ENCODE assay signal across 14 mouse cellular contexts in genomic region chr12:85462802-85463201, GRCm38 (mm10). TPM values are rescaled to one million over a fixed set of nuclear protein-coding genes. Genes with fewer than 3 reads are reported as not detected.
DNase-seq lines count a peak whose midpoint lies in the region; ATAC-seq and TF ChIP-seq lines count a peak whose summit lies in the region.
"Had no signal": no experiment of that assay in that cellular context is flagged by ENCODE, and none has a peak within 500 bp of the region (broad histone marks: within the 10 kb centered on the region; RNA-seq: fewer than 3 reads in every experiment).

No protein-coding gene starts in this region.

- no peaks in the 10 kb centered on the region for H3K27me3 ChIP-seq in heart, adult 2 months (ENCODE audit: control insufficient read depth, insufficient read depth, low read length)
- H3K27me3 ChIP-seq in stomach, embryonic 15.5 days (replicated peaks) = no peaks in the 10 kb centered on the region

- WGBS in heart, adult 2 months = 27% methylated on average over 7 of the region's 7 CpGs
- 43% methylated on average over 7 of the region's 7 CpGs for WGBS in stomach, embryonic 15.5 days

- DNase-seq in heart, adult 2 months = peak in 1 of 2 experiments; percentile 19
- DNase-seq in heart, postnatal 4 days = no peak
- DNase-seq in kidney, postnatal 36 days = peak; percentile 21 to 37
- DNase-seq in kidney, postnatal 4 days = no peak
- no peak for DNase-seq in spleen, postnatal 4 days (ENCODE audit: low spot score in 2 of 2)
- DNase-seq in yolk sac, embryonic 10.5 days (ENCODE audit: low spot score) = no peak
- DNase-seq: B cell, adult 2 months; cerebellum, adult 9-11 months; liver, embryonic 13.5 days; spleen, adult 18-20 months had no signal

- H3K4me1 ChIP-seq in heart, adult 2 months (ENCODE audit: control insufficient read depth, insufficient read depth, low read length) = peaks cover 11% of the 10 kb centered on the region
- H3K4me1 ChIP-seq in stomach, embryonic 15.5 days = peaks cover 32% of the 10 kb centered on the region
- H3K4me1 ChIP-seq: liver, embryonic 13.5 days had no signal

- H3K79me2 ChIP-seq in heart, adult 2 months (replicated peaks; ENCODE audit: control insufficient read depth, insufficient read depth, low read length) = no peaks in the 10 kb centered on the region

- H3K27ac ChIP-seq in heart, adult 2 months = peak overlapping the region; percentile 67
- peak overlapping the region; percentile 40; the same call in 1 of the 2 replicates for H3K27ac ChIP-seq in stomach, embryonic 15.5 days
- H3K27ac ChIP-seq: liver, embryonic 13.5 days had no signal

- no peak overlapping the region for H3K4me3 ChIP-seq in heart, adult 2 months
- H3K4me3 ChIP-seq in stomach, embryonic 15.5 days (replicated peaks) = no peak overlapping the region
- H3K4me3 ChIP-seq: liver, embryonic 13.5 days had no signal

- H3K4me2 ChIP-seq in stomach, embryonic 15.5 days = no peak overlapping the region
- H3K4me2 ChIP-seq: liver, embryonic 13.5 days; midbrain, embryonic 11.5 days had no signal

- TF ChIP-seq CTCF in heart, adult 2 months (IDR thresholded peaks at IDR 0.05) = no peak

- no peaks in the 10 kb centered on the region for H3K9me3 ChIP-seq in stomach, embryonic 15.5 days
- H3K9me3 ChIP-seq: G1E; liver, embryonic 13.5 days had no signal

- 0 out of 2 replicates have a peak overlapping the region, but pooled peaks have one; percentile 28 for H3K9ac ChIP-seq in heart, adult 2 months (ENCODE audit: low read depth, low read length)
- no peak overlapping the region for H3K9ac ChIP-seq in stomach, embryonic 15.5 days
- H3K9ac ChIP-seq: liver, embryonic 13.5 days had no signal

- TF ChIP-seq EP300 in heart, adult 2 months (IDR thresholded peaks at IDR 0.05; ENCODE audit: insufficient read depth, low read depth, low read length) = no peak

- H3K36me3 ChIP-seq in heart, adult 2 months (ENCODE audit: control insufficient read depth, insufficient read depth, low read length) = no peaks in the 10 kb centered on the region
- no peaks in the 10 kb centered on the region for H3K36me3 ChIP-seq in stomach, embryonic 15.5 days
- H3K36me3 ChIP-seq: G1E; liver, embryonic 13.5 days had no signal

- intact Hi-C loops in heart, adult 2 months (cut with DNase I) = no loop called here

- peak; percentile 30; the same call in 1 of the 2 replicates for TF ChIP-seq POLR2A in heart, adult 2 months (IDR thresholded peaks at IDR 0.05; ENCODE audit: insufficient read depth, low read depth, low read length)

- ATAC-seq in granulocyte monocyte progenitor cell, adult 5-6 weeks (replicated peaks; ENCODE audit: poor library complexity, severe bottlenecking) = 0 out of 2 replicates have a peak, but pooled peaks have one; percentile 15
- ATAC-seq in stomach, embryonic 15.5 days (ENCODE audit: insufficient read depth, low FRiP score, low read depth) = no peak

RNA-seq across cellular contexts. Expression of gene Fos, which starts 10.9 kb away (rescaled TPM):
- 1 to 10 TPM; 3.0 to 5.7 TPM for total RNA-seq in heart, adult 2 months (2021)
- polyA plus RNA-seq in heart, adult 2 months (2012; rRNA removed) = 9.1 and 12.6 TPM in 2 replicates
- 1 to 10 TPM; 5.6 to 9.9 TPM for total RNA-seq in heart, postnatal 4 days (2021)
- total RNA-seq in granulocyte monocyte progenitor cell, adult 5-6 weeks (2014; fragmentation: Nextera tagmentation) = 35.1 and 50.4 TPM in 2 replicates
- 137 and 160 TPM in 2 replicates for total RNA-seq in granulocyte monocyte progenitor cell, adult 5-6 weeks (2017)
- 10.5 and 16.4 TPM in 2 replicates for polyA plus RNA-seq in stomach, embryonic 15.5 days (2015; fragmentation: Nextera tagmentation; extraction: Ambion mirVana)

Comparison
In these comparisons a context has a peak if more than half of its experiments do, and no peak if none do; other contexts are left out.
1. DNase-seq: peak in kidney, postnatal 36 days (2 of 2); none in heart, postnatal 4 days (single experiment), kidney, postnatal 4 days (0 of 2), spleen, postnatal 4 days (0 of 2) and yolk sac, embryonic 10.5 days (single experiment).